Mouse (Mus musculus): ENCODE results near the gene Col6a2.

Col6a2 gene

DNA sequence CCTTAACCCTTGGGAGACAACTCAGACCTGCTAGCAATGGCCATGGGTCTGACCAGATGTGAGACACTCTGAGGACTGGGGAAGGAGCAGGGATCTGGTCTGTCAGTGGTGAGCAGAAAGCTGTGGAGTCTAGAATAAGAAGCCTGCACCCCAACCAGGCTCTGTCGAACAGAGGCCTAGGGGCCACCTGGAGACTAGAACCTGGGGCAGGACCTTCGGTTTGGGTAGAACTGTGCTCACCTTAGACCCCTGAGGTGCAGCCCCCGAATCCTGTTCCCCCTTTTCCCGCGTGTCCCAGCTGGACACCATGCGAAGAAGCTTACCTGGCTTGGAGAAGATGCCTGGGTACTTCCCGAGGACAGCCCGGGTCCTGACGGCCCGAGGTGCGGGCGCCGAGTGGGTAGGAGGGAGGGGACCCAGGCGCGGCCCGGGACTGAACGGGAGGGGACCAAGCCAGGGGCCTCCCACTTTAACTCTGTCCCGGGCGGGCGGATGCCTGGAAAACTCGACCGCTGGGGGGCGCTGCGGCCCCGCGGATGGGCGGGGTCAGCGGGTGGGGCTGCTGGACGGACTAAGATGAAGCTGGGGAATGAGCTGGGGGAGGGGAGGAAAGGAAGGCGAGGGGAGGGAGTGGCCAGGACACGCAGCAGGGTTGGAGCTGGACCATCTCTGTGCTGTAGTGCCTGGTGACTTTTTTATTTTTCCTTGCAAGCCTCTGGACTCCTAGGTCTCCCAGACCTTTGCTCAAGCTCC is at the start of gene Col6a2:
Col6a2 (minus strand) TSS at position 703 of the 753 bp plus-strand sequence.
- in situ Hi-C loops (cut with MboI, MseI), result loop anchor here (10.0 kb wide), 1 partner anchor 112 kb away; no protein-coding TSS in a partner anchor

DNA sequence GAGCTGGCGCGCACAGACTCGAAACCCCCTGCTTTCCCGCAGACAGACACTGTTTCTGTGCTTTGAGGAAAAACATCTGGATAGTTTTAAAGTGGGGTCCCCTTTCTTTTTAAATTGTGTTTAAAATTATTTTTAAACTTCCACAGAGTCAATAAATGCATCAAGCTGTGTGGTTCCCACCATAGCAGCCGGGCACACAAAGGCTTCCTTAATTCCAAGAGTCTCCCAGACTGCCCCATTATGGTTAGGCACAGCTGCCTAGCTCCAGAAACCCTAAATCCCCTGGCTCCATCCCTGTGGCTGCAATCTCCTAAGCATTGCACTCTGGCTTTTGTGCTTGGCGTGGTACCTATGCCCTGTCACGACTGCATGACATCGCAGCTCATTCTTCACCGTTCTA is 48.5 kb upstream of the Col6a2 start:
- in situ Hi-C loops (cut with MboI, MseI), result no loop called here

DNA sequence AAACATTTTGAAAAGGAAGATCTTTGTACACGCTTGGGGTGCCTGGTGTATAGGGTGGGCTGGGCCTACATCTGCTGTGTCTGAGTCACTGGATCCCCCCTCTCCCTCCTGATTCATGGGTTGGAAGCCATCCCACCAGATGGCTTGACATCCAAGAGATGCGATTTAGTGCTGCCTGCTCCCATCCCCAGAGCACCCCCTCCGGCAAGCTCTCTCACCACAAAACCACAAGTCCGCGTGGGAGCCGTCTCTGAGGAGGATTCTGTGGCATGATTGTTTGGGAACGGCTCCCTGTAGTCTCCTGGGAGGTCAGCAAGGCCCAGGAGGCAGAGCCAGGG is 45.5 kb upstream of the Col6a2 start:
- in situ Hi-C loops (cut with MboI, MseI), result no loop called here

DNA sequence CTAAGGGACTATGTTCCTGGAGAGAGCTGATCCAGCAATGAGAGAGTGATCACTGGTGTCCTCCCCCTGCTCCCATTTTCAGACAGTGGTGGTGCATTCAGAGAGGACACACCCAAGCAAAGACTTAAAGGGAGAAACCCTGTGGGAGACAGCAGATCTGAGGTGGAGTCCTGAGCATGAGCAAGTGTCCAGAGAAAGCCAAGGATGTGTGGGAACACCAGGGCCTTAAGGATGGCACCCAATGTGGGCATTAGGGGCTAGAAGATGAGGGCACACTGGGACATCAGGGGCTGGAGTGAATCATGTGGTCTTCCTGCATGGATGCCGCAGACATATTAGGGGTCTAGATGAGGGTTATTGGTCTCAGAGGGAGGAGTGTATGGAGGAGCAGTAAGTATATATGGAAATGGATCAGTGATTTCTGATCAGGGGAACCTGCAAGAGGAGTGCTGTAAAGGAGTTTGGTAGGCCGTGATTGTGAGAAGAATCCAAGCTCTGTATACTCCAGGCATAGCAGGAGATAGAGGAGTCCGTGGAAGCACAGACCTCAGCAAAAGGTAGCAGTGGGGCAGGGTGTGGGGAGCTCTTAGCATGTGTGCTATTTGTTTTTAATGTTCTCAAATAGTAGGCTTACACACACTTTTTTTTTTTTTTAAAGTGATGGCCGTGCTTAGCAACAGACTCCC is 45.0 kb upstream of the Col6a2 start:
- in situ Hi-C loops (cut with MboI, MseI), result no loop called here

- in situ Hi-C loops (cut with MboI, MseI), result no loop called here
Observed at GRCm38 (mm10) chr10:76667197-76667805, 43.9 kb upstream of the Col6a2 start.

- in situ Hi-C loops (cut with MboI, MseI), result no loop called here
Observed at GRCm38 (mm10) chr10:76665551-76665950, 42.1 kb upstream of the Col6a2 start.

GRCm38 (mm10) chr10:76664156-76665115 is 41.0 kb upstream of the Col6a2 start:
- in situ Hi-C loops (cut with MboI, MseI), result no loop called here

GRCm38 (mm10) chr10:76653345-76654336 is 30.2 kb upstream of the Col6a2 start:
- in situ Hi-C loops (cut with MboI, MseI), result no loop called here

DNA sequence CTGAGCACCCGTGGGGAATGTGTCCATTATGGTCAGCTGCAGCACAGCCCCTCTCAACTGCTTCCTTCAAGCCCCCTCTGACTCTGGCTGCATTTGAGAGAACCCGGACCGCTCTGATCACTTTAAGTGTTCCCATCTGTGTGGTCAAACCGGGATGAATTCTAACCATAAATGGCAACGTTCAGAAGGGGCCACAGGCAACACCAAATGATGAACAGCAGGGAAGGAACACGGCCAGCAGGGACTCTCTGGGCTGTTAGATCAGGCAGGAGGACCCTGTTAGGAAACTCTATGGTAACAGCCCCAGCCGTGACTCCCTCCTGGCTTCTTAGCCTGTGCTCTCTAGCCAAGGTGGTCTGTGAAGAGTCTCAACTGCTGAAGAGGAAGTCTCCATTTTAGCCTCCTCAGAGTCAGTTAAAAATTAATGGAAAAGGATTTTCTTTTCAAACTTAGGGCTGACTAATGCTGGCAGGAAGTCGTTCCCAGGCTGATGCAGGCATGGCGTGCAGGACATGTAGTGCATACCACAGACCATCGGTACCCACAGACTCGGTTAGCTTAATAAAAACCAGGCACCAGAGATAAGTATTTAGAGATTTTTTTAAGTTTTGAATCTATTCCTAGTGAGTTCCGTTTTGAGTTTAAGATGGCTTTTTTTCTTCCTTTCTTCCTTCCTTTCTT is 27.4 kb upstream of the Col6a2 start:
- in situ Hi-C loops (cut with MboI, MseI), result no loop called here

DNA sequence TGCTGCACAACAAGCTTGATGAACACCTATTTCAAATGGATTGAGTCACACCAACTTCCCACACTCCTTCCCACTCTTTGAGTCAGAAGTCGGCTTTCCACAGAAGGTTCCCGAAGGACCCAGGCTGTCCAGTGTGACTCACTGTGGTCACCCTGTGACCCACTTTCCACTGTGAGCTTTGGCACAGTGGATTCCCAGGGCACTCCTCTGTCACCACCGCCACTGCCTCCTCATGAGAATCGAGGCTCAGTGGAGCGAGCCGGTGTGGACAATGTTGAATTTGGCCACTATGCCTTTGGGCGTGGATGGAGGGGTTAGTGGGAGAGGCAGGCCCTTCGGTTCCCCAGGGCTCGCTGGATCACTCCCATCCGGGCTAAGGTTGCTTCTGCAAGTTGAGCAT is 25.3 kb upstream of the Col6a2 start:
- in situ Hi-C loops (cut with MboI, MseI), result no loop called here

- in situ Hi-C loops (cut with MboI, MseI), result no loop called here
Observed at GRCm38 (mm10) chr10:76647390-76647789, 24.0 kb upstream of the Col6a2 start.

DNA sequence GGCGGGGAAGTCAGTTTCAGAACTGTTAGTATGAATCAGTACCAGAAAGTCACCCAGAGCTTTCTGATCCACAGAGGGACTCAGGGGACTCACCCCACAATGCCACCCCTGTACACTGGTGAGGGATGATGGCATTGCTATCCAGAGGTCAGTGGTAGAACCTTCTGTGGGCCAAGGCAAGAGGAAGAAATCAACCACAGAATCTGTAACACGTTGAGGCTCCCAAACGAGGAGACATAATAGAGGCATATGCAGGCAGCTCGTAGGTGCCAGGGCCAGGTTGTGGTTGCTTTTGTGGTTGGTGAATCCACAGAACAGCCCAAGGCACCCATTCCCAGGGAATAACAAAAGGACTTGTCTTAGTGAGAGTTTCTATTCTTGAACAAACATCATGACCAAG is 22.3 kb upstream of the Col6a2 start:
- in situ Hi-C loops (cut with MboI, MseI), result no loop called here

- in situ Hi-C loops (cut with MboI, MseI), result no loop called here
Observed at GRCm38 (mm10) chr10:76645066-76645465, 21.6 kb upstream of the Col6a2 start.

- in situ Hi-C loops (cut with MboI, MseI), result no loop called here
Observed at GRCm38 (mm10) chr10:76643999-76644398, 20.6 kb upstream of the Col6a2 start.

DNA sequence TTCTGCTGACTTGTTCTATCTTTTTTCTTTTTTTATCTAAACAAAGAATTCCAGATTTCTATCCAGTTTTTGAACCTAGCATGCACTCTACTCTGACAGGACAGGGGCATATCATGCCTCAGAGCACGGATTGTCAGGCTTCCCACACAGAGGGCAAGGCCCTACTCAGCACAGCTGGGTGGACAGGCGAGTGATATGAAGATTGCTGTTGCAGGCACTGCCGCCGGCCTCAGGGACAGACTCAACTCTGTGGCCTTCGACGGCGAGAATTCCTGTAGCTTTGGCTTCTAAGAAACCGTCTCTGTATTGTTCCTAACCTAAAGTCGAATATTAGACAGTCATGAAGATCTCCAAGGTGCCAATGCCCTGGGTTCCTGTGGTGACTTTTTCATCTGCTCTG is 20.0 kb upstream of the Col6a2 start:
- in situ Hi-C loops (cut with MboI, MseI), result no loop called here

GRCm38 (mm10) chr10:76642628-76643434 is 19.4 kb upstream of the Col6a2 start:
- in situ Hi-C loops (cut with MboI, MseI), result no loop called here

DNA sequence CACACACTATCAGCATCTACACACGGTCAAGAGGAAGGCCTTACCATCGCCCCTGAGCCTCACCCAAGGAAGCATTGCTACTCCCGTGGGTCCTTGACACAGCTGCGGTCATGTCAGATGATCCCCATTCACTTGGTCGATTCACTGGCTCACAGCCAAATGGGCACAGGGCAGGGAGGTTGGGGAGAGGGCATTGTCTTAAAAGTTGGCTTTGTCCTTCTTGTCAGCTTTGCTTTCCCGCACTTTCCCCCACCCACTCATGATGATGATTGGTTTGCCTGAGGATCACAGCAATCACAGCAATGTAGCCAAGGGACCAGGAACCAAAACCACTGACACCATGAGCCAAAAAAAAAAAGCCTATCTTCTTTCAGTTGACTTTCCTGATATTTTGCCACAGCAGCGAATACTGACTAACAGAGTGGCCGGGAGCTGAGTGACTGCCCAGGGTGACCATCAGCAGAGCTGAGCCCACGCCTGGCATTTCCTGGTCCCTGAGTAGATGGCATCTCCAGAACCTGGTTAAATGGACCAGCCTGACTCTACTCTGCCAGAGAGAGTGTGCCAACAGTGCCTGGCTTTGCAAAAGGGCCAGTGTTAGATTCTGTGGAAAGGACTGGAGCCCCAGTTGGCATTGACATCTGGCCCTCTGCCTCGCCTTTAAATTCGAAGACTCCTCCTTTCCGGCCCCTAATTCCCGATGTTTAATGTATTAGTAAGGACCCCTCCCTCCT is 18.6 kb upstream of the Col6a2 start:
- in situ Hi-C loops (cut with MboI, MseI), result no loop called here

DNA sequence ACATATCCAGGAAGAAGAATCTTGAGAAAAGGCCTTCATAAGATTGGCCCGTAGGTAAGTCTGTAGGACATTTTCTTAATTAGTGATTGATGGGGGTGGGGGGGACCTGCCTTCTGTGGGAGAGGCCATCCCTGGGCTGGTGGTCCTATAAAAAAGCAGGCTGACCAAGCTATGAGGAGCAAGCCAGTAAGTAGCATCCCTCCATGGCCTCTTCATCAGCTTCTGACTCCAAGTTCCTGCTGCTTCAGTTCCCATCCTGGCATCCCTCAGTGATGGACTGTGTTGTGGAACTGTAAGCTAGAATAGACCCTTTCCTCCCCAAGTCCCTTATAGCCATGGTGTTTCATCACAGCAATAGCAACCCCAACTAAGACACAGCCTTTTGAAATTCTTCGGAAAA is 16.5 kb upstream of the Col6a2 start:
- in situ Hi-C loops (cut with MboI, MseI), result no loop called here

Data from T-helper 2 cell (primary cell).